Mouse (Mus musculus) lung, postnatal 0 days (tissue): ENCODE measurements around the gene Sirt7.

Source experiments
- CTCF ChIP-seq: IDR thresholded peaks from 2 replicates; pipeline ENCODE4 v1.5.1; 2016; ENCODE audit warnings: antibody characterized with exemption, mild to moderate bottlenecking
- EP300 ChIP-seq: IDR thresholded peaks from 2 replicates; pipeline ENCODE4 v1.6.1; 2016; ENCODE audit warnings: antibody characterized with exemption, mild to moderate bottlenecking, control low read depth

GRCm38 (mm10) chr11:120631726-120632448 is 6.8 kb upstream of the Sirt7 start:
- TF ChIP-seq EP300 (no peak), CTCF (no peak)
